Mouse (Mus musculus): ENCODE results near the gene Disc1.

DNA sequence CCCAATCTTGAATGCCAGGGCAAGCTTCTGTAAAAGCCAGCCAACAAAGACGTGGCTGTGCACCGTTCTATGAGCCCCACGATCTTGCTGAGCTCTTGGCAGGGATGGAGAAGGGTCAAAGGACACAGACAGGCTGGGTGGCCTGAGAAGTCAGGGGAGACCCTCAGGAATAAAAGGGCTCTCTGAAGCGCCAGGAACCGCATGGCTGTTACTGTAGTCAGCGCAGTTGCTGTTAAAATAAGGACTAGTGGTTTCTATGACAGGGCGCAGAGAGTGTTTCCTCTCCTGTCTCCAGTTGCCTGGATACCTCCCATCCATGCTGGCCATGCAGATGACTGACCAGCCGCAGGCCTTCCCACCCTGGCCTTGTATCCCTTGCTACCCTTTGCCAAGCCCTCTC is 231.4 kb downstream of the Disc1 start:
- TF ChIP-seq EP300 (IDR thresholded peaks at IDR 0.05; ENCODE audit: low read depth), result no peak
- no peak for TF ChIP-seq CTCF (IDR thresholded peaks at IDR 0.05; ENCODE audit: low read depth)

All from liver, postnatal 0 days (tissue).